Comparison of ENCODE assay signal across 18 mouse cellular contexts in the genomic region with DNA sequence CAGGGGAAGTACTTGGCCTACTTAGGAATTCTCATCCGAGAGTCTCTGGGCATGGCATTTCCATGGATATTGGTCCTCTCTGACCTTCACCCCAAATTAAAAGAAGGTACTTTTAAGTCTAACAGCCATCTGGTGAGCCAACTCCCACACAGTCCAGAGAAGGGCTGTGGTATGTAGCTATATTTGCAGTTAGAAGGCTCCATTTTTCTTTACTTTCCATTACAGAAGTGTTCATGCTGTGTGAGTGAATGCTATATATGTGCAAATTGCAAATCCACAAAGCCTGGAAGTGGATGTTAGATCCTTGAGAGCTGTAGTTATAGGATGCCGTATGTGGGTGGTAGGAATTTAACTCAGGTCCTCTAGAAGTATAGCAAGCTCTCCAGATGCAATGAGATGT.
"Had no signal": no experiment of that assay in that cellular context is flagged by ENCODE, and none has a peak within 500 bp of the region (broad histone marks: within the 10 kb centered on the region; RNA-seq: fewer than 3 reads in every experiment).

No protein-coding gene starts in this region.

- H3K4me3 ChIP-seq: kidney, embryonic 15.5 days; liver, embryonic 13.5 days; midbrain, embryonic 12.5 days; midbrain, embryonic 15.5 days; neural tube, embryonic 12.5 days; stomach, embryonic 15.5 days had no signal

- DNase-seq: kidney, adult 18-20 months; kidney, postnatal 14 days; kidney, postnatal 4 days; left cerebral cortex, postnatal 4 days; liver, embryonic 13.5 days; lung, adult 2 months; right cerebral cortex, postnatal 14 days; right cerebral cortex, postnatal 4 days; thymus, adult 18-20 months; thymus, postnatal 36 days had no signal

- H3K4me1 ChIP-seq: liver, embryonic 13.5 days; stomach, embryonic 15.5 days had no signal

- H3K4me2 ChIP-seq: kidney, embryonic 15.5 days; liver, embryonic 13.5 days; midbrain, embryonic 12.5 days; midbrain, embryonic 15.5 days; neural tube, embryonic 12.5 days; stomach, embryonic 15.5 days had no signal

- H3K9ac ChIP-seq: kidney, embryonic 15.5 days; liver, embryonic 13.5 days; midbrain, embryonic 12.5 days; midbrain, embryonic 15.5 days; neural tube, embryonic 12.5 days; stomach, embryonic 15.5 days had no signal

- H3K27ac ChIP-seq: kidney, embryonic 15.5 days; liver, embryonic 13.5 days; macrophage; midbrain, embryonic 12.5 days; midbrain, embryonic 15.5 days; neural tube, embryonic 12.5 days; stomach, embryonic 15.5 days had no signal

- ATAC-seq: inflammation-experienced regulatory T-cells, adult 6 months; intestine, embryonic 16.5 days; midbrain, embryonic 15.5 days had no signal

- H3K36me3 ChIP-seq: kidney, embryonic 15.5 days; liver, embryonic 13.5 days; midbrain, embryonic 12.5 days; midbrain, embryonic 15.5 days; neural tube, embryonic 12.5 days; stomach, embryonic 15.5 days had no signal

- H3K27me3 ChIP-seq: liver, embryonic 13.5 days; midbrain, embryonic 15.5 days; neural tube, embryonic 12.5 days; stomach, embryonic 15.5 days had no signal

- H3K9me3 ChIP-seq: kidney, embryonic 15.5 days; liver, embryonic 13.5 days; midbrain, embryonic 12.5 days; midbrain, embryonic 15.5 days; neural tube, embryonic 12.5 days; stomach, embryonic 15.5 days had no signal
